Mouse (Mus musculus) G1E-ER4 (cell line): ENCODE data around the gene Cpxm2. TPM values are rescaled to one million over a fixed set of nuclear protein-coding genes. Genes with fewer than 3 reads are reported as not detected.

ENCODE experiments used
- GATA1 ChIP-seq: IDR thresholded peaks from one replicate; pipeline ENCODE4 v1.8.0; 2012; ENCODE audit warnings: low read length, inconsistent platforms
- polyA plus RNA-seq: library from polyadenylated mRNA; stranded (reverse); fragments of >175 nt; gene quantifications from 2 replicates; pipeline ENCODE4 v1.2.3, GENCODE M21; 2012

Gene Cpxm2
- polyA plus RNA-seq, 1 experiment: not detected

DNA sequence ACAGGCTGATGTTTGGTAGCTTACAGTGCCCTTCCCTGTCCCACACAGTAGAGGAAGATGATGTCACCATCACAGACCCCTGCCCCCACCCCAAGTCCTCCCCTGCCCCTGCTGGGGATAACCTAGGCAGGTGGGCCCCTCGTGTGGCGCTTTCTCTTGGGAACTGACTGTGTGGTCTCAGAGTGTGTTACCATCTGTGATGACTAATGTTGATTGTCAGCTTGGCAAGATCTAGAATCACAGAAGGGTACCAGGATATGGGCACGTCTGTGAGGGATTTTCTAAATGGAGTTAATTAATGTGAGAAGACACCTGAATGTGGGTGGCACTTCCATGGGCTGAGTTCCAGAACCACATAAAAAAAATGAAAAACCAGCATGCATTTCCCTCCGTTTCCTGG, 12.7 kb upstream of the Cpxm2 start:
- no peak for TF ChIP-seq GATA1

DNA sequence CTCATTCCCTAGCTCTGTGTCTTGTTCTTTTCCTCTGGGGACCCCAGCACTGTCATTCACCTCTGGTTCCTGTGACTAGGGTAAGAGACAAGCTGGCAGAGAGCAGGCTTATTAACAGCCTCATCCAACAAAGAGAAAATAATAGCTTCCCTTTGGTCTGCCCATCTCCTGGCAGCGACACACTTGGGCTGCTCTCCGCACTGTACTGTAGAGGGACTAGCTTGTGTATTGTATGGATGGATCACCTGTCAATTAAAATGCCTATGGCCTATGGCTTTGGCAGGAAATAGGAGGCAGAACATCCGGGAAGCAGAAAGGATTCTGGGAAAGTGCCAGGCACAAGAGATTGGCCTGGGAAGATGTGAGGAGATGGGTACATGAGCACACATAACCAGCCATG, 7.7 kb upstream of the Cpxm2 start:
- TF ChIP-seq GATA1: no peak

DNA sequence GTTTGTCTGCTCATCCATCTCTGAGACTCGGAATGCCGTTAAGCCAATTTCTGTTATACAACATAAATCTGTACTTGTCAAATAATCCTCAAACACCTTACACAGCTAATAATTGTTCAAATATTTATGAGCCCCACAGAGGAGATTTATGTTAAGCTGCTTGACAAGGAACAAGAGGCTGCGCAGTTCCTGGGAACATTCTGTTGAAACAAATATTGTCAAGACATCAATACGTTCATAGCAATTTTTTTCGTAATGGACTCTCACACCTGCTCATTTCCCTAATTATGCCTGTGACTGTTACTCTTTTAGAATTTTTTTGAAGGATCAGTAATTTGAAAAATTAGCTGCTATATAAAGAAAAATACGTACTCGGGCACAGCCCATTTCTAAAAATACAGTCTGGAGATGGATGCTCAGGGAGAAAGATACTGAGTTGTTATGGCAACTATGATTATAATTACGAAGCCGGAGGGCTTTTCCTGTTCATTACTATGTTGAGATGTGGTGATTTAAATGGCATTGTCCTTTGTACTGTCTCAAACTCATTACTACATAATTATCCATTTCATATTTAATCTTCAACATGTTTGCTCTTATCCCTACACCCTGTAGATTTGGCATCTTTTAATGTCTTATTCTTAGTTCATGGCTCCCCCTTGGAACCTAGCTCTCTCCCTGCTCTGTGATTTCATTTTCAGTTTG, 3.9 kb upstream of the Cpxm2 start:
- no peak for TF ChIP-seq GATA1

DNA sequence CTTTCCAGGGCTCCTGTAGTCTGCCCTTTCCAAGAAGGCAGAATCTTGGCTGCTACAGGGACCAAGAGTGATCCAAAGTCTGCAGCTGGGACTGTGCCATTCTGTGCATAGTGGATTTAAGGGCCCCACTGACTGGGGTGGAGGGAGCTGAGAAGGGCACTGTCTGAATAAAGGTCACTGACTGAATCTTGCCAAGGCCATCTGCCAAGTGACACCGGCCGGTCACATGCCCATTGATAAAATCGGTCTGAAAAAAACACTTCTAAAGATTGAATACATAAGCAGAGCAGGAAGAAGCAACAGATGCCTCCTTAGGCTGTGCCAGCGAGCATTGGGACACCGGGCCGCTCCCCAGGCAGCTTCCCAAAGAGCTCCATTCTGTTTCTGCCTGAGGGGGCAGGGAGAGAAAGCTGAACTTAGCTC, 803 bp downstream of the Cpxm2 start:
- no peak for TF ChIP-seq GATA1

DNA sequence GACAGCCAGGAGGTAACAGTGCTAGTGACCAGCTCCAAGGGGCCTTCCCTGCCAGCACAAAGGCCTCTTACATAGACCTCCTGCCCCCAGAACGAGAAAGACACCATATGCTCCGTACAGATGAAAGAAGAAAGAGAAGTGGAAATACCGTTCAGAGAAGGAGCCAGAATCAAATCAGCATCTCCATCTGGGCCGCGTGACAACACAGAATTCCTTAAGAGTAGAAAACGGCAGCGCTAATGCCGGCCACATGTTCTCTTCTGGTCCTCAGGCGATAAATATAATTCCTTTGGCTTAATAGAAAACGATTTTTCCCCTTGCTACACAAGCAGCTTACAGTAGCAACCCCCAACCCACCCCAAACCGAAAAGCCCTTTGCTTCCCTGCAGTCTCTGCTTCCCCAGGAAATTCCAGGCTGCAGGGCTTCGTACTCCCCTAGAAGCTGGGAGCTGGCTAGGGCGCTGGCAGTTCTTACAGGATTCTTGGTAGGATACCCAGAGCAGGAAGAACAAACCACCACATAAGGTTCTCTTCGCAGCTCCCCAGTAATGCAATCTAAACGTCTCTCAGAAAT, 9.2 kb downstream of the Cpxm2 start:
- no peak for TF ChIP-seq GATA1

DNA sequence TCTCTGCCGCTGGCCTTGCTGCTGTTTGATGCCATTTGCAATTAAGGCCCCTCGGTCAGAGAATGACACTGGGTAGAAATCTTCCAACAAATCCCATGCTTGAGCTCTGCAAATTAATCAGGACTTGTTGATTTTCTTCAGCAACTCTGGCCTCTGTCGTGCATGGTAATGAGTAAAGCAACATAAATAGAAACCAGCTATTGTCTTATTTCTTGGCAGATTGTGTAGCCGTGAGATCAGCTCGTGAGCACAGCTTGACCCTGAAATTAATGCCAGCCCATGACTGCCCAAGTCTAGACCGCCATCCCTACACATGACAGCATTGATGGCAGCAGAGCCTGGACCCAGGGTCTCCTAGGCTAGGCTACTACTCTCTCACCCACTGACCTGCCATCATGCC, 25.9 kb downstream of the Cpxm2 start:
- no peak for TF ChIP-seq GATA1

DNA sequence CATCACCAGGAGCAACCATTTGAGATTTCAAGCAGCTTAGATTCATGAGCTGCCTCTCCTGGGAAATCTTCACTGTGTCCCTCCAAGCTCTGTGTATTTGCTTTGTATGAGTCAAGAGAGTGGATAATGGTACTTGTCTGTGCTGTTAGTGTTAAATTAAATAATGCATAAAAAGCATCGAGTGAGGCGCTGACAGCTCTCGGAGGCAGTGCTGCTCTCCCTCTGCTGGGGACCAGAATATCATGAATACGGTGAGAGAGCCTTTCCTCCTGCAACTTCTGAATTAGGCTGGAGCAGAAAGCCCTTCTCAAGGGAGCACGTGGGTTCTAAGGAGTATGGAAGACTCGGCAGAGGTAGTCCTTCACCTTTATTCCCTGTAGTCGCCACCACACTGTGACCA, 29.6 kb downstream of the Cpxm2 start:
- no peak for TF ChIP-seq GATA1

DNA sequence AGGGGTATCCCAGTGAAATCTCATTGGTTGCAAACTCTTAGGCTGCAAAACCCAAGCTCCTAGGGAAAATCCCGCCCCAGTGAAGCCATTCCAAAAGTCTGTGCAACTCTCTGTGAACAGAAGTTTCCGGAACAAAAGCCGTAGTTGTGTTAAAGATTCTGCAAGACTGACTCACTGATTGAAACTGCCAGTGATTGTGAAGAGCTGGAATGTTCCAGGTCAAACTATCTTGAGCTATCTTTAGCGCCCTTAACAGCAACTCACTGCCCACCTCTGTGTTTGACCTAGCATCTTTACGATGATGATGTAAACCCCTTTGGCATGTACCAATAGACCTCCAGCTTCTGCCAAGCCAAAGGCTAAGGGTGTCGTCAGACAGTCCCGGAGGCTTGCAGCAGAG, 31.3 kb downstream of the Cpxm2 start:
- TF ChIP-seq GATA1: no peak

DNA sequence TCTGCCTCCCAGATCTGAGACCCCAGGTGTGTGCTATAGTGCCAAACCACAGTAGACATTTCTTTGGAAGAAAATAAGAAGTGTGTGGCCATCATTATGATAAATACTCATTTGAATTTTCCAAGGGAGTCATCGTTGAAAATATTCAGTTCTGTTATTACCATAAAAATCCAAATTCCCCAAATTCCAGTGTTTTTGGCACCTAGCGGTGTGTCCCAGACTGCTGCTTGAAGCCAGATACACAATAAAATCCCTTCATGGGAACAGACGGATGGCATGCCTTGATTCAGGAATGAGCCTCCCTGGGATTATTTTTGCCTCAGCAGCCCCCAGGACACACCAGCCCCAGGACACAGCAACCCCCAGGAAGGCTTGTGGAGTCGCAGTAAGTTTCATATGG, 34.7 kb downstream of the Cpxm2 start:
- no peak for TF ChIP-seq GATA1

DNA sequence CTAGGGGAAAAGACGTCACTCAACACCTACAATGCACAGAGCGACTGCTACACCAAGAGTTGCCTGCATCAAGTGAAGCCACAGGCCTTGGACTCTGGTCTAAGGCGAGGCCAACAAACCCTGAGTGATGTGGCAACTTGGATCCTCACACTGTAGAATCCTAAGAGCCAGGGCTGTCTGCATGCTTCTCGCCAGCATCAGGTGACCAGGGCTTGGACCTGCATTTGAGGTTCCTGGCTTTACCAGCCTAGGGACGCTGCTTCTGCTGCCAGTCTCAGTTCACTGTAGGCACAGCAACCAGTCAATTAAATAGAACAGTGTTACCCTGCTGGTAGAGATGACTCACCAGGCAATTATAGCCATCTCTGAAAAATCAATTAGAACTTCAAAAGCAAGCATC, 42.8 kb downstream of the Cpxm2 start:
- TF ChIP-seq GATA1: no peak

DNA sequence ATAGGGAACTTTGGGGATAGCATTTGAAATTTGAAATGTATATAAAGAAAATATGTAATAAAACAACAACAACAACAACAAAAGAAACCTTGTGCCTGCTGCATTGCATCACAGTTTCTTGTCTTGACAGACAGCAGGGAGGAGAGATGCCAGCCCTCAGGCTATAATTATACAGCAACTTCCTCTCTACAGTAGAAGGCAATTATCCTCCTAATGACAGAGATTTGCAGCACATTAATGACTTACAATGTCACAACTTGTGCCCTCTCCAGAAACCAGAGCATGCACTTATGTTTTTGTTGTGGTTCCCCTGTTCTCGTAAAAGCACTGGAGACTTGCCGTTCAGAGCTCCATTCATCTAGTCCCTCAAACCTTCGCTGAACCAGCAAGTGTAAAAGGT, 44.2 kb downstream of the Cpxm2 start:
- TF ChIP-seq GATA1: no peak

DNA sequence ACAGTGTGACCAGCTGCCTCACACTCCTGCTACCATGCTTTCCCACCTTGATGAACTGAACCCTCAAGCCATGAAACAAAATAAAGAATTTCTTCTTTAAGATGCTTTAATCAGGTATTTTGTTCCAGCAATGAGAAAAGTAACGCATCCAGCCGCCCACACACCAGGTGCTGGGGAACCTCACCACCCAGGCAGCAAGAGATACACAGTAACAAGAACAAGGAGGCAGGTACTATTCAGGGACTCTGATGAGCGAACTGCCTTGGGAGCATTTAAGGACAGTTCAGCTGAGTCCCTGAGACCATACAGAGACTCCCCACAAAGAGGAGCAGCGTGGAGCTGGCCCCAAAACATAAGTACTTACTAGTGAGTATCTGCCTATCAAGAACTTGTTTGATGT, 47.6 kb downstream of the Cpxm2 start:
- no peak for TF ChIP-seq GATA1

DNA sequence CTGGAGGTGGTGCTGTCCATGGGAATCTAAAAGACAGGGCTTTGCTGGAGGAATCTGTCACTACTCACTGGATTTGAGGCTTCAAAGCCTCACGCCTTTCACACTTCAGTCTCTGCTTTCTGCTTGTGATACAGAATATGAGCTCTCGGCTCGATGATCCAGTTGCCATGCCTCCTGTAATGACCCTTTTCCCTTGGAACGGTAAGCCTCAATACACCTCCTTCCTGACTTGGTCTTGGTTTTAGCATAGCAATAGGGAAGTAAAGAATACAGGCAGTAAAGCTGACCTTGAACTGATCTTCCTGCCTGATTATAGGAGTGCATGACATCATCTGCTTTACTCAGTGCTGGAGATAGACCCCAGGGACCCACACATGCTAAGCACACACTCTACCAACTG, 49.2 kb downstream of the Cpxm2 start:
- TF ChIP-seq GATA1: no peak

DNA sequence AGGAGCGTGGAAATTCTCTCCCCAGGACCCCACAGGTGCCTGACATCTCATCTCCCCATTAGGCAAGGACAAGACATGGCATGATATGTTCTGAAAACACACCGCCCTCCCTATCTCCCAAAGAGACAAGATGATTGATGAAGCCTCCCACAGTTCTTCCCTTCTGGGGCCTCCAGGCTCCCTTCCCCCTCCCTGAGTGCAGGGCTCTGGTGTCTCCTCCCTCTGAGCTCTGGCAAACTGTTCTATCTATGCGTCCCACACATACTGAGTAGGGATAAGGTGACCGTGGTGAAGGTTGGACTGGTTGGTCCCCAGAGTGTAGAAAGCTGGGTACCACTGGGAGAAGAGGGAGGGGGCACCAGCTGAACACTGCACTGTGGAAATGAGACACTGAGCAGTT, 56.1 kb downstream of the Cpxm2 start:
- TF ChIP-seq GATA1: no peak

DNA sequence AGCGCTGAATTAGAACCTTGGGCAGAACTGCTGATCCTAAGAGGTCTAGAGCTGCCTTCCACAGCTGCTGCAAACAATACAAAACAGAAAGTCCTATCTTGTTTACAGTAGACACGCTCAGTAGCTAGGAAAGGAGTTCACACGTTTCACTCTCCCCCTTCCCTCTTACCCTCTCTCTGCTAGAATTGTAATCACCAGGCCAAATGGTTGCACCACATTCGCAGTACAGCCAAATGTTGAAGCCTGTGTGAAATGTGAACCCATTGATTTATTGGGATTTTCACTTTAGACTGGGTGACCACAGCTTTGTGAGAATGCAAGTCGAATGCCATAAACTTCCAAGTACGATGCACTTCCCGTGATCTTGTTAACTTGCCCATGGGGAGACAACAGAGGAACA, 59.9 kb downstream of the Cpxm2 start:
- no peak for TF ChIP-seq GATA1

DNA sequence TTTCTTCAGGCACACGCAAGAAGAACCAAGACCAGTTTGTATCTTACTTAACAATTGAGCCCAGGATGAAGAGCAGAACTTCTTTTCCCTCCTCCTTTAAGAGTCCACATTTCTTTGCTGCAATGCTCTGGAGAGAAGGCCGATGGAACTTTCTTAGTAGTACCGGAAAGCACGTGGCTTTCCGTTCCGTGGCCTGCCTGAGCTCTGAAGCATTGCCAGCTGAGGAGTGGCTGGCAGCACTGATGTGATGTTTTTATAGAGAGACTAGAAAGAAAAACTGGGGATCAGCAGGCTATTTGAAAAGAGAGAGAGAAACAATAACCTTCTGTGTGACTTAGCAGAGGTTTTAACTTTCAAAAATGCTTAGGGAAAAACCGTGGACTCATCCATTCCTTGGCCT, 63.0 kb downstream of the Cpxm2 start:
- TF ChIP-seq GATA1: no peak

DNA sequence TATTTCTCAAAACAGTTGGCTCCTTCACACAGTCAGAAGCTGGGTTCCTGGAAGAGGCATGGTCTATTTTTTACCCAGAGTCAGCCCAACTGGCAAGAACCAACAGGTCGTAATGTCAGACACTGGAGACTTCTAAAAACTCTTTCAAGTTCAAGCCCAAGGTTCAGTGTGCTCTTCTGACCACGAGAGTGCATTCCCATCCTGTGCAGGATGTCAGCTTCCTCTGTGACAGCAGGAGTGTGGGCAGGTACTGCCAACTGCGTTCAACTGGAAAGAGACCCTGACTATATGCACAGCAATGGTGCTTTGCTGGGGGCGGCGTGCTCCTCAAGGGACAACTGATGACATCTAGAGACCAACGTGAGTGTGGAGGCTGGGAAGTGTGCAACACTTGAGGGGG, 65.9 kb downstream of the Cpxm2 start:
- TF ChIP-seq GATA1: no peak

DNA sequence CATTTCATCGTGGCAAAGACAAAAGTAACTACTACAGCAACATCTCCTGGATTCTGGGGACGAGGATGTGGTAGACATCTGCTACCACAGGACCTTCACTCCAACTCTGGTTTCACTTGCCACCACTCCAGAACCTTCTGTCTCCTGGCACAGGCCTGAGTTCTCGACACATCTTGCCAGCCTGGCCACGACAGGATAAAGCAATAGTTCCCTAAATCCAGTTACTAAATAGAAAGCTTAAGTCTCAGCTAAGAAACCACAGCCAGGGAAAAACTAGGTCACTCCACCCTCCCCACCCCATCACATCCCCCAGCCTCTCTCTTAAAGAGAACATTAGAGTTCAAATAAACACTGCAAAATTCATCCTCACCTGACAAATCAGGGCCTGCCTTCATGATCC, 66.4 kb downstream of the Cpxm2 start:
- no peak for TF ChIP-seq GATA1

DNA sequence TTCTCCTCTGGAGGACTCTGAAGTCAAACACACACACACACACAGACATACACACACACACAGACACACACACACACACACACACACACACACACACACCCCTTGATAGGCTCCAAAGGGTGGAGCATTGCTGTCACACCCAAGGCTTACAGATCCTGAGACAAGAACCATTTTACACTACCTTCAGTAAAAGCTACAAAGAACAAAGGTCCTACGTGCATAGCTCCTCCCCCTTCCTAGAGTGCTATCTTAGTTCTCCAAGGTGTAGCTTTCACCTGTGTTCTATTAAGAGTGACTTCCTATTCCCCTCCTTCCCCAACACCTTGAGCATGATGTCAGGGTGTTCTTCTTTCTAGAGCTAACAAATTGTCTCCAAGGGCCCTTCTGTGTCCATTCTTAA, 78.7 kb downstream of the Cpxm2 start:
- no peak for TF ChIP-seq GATA1
